Mouse (Mus musculus) midbrain, embryonic 11.5 days (tissue): ENCODE results near the gene Ablim1. TPM values are rescaled to one million over a fixed set of nuclear protein-coding genes. Genes with fewer than 3 reads are reported as not detected.

Experiments
- ATAC-seq: fragments of 200-750 bp; cut with Nextera tagmentation; 2 replicates; pipeline ENCODE4 v1.8.0; 2017; ENCODE audit warnings: moderate TSS enrichment, moderate library complexity; ENCODE audit not compliant: low FRiP score
- DNase-seq: peaks from one replicate; pipeline ENCODE4 v3.0.0; 2015; ENCODE audit warnings: low spot score; ENCODE audit errors: missing footprints
- H3K27ac ChIP-seq: fragments of 300-500 bp; sonication (generic); 2 replicates; pipeline ENCODE4 v1.5.1; 2014; ENCODE audit warnings: low read depth, low read length
- H3K27me3 ChIP-seq: fragments of 300-500 bp; sonication (generic); 2 replicates; pipeline ENCODE4 v1.6.1; 2014; ENCODE audit warnings: mild to moderate bottlenecking, low read length, moderate library complexity, mixed read lengths; ENCODE audit not compliant: control insufficient read depth, insufficient read depth
- H3K36me3 ChIP-seq: fragments of 300-500 bp; sonication (generic); 2 replicates; pipeline ENCODE4 v1.6.1; 2014; ENCODE audit warnings: mild to moderate bottlenecking, low read length, moderate library complexity, mixed read lengths; ENCODE audit not compliant: control insufficient read depth, insufficient read depth
- H3K4me1 ChIP-seq: fragments of 300-500 bp; sonication (generic); 2 replicates; pipeline ENCODE4 v1.6.1; 2014; ENCODE audit warnings: low read length; ENCODE audit not compliant: control insufficient read depth, insufficient read depth
- H3K4me2 ChIP-seq: fragments of 300-500 bp; sonication (generic); 2 replicates; pipeline ENCODE4 v1.6.1; 2014; ENCODE audit warnings: mild to moderate bottlenecking, moderate library complexity
- H3K4me3 ChIP-seq: fragments of 300-500 bp; sonication (generic); 2 replicates; pipeline ENCODE4 v1.5.1; 2014; ENCODE audit warnings: low read depth, low read length
- H3K9ac ChIP-seq: fragments of 300-500 bp; sonication (generic); 2 replicates; pipeline ENCODE4 v1.6.1; 2014; ENCODE audit warnings: low read length
- H3K9me3 ChIP-seq: fragments of 300-500 bp; sonication (generic); 2 replicates; pipeline ENCODE4 v1.6.1; 2016; ENCODE audit warnings: low read length; ENCODE audit not compliant: control insufficient read depth
- WGBS: fragments of 180-500 bp; shearing (Covaris S2); extraction: QIAGEN DNeasy Blood & Tissue Kit; methylation state at CpG from one replicate; pipeline ENCODE4 v1.1.7; 2014; 5-methylcytosine and 5-hydroxymethylcytosine counted together
- polyA plus RNA-seq: library from polyadenylated mRNA; unstranded; fragments of >200 nt; fragmentation: Nextera tagmentation; extraction: Ambion mirVana; gene quantifications from 2 replicates; pipeline ENCODE4 v1.2.1, GENCODE M21; 2014

Gene Ablim1
- polyA plus RNA-seq, 1 experiment from 2014 or later: 18.3 TPM

DNA sequence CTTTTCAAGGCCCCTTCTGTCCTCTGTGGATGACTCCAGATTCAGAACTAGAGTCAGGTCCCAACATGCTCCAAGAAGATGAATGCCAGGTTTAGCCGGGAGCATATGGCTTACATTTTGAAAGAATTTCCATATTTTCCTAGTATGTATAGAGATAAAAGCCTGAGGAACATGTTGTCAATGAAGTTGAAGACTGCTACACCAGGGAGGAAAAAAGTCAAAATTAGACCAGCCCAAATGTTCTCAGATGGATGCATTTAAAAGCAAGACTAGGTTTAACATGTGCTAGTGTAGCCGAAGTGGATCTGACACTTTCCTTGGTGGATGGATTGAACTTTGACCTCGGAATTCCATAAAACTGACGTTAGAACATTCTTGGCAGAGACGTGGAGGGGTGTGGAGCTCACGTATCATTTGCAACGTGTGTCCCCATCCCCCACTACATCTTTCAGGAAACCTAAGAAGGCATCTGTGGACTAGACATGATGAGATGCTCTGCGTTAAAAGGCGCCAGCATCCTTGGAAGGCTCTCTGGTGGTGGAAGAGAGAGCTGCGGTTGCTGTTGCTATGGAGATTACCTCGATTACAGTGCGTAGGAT is 37.7 kb upstream of the Ablim1 start:
- 85% methylated on average over 12 of the region's 12 CpGs for WGBS
- no peaks in the 10 kb centered on the region for H3K36me3 ChIP-seq
- no peak overlapping the region for H3K27ac ChIP-seq
- ATAC-seq (no peak), DNase-seq (no peak)
- H3K9ac ChIP-seq: no peak overlapping the region
- H3K4me1 ChIP-seq: no peaks in the 10 kb centered on the region
- no peak overlapping the region for H3K4me3 ChIP-seq
- H3K4me2 ChIP-seq: no peak overlapping the region
- no peaks in the 10 kb centered on the region; the same call in 1 of the 2 replicates for H3K9me3 ChIP-seq
- no peaks in the 10 kb centered on the region for H3K27me3 ChIP-seq

DNA sequence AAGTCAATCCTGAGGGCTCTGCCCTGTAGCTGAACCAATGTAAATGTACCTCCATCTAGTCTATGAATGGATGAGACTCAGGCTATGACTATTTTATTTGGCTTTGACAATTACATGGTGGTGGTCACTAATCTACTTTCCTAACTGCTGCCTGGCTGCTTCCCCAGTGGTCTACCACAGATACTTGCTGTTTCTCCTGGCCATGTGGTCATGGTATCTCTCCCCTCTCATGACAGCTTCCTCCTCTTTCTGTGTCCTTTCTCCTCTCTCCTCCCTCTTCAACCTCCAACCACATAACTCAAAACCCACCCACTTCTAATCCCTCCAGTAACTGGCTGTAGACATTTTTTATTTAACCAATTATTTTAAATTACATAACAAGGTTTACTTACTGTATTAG is 34.4 kb upstream of the Ablim1 start:
- no peaks in the 10 kb centered on the region; the same call in 1 of the 2 replicates for H3K9me3 ChIP-seq
- H3K27ac ChIP-seq: no peak overlapping the region
- H3K4me3 ChIP-seq: no peak overlapping the region
- no peak overlapping the region for H3K9ac ChIP-seq
- no peaks in the 10 kb centered on the region for H3K27me3 ChIP-seq
- no peak for ATAC-seq
- H3K4me1 ChIP-seq: no peaks in the 10 kb centered on the region
- no peak for DNase-seq
- no peak overlapping the region for H3K4me2 ChIP-seq
- no peaks in the 10 kb centered on the region for H3K36me3 ChIP-seq

DNA sequence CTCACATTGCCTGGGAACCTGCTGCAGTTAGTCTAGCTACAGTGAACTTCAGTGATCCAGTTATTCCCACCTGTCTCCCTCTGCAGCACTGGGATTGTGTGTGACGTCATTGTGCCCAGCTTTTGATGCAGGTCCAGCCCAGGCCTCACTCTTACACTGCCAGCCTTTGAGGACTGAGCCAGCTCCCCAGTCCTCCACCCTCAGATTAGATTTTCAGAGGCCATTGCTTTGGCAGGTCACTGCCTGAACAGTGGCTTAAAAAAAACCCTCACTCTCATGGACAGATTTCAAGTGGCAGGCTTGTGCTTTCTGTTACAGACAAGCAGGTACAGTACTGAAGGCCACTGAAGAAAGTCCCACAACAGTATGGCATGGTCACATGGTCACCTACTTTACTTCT is 30.0 kb upstream of the Ablim1 start:
- Histone ChIP-seq H3K9ac (no peak overlapping the region), H3K27ac (no peak overlapping the region), H3K9me3 (no peaks in the 10 kb centered on the region; the same call in 1 of the 2 replicates), H3K4me1 (no peaks in the 10 kb centered on the region), H3K4me2 (no peak overlapping the region), H3K36me3 (no peaks in the 10 kb centered on the region), H3K27me3 (no peaks in the 10 kb centered on the region), H3K4me3 (no peak overlapping the region)
- 85% methylated on average over 1 of the region's 1 CpGs for WGBS
- ATAC-seq: no peak
- no peak for DNase-seq

DNA sequence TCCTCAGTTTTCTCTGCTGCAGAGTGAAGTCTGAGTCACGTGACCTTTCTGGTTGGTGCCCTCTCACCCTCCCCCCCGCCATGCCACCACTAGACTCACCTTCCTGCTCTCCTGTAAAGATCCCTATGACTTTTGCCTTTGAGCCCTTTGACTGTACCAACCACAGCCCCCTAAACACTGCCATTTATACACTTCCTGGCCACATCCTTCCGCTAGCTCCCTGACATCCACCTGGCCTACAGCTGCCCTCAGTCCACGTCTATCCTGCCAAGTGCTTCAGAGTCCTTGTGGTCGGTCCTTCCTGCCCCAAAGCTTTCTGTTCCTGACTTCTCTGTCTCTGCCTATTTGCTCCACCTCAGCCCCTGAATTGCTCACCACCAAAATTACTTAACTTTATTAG is 29.1 kb upstream of the Ablim1 start:
- no peak for DNase-seq
- Histone ChIP-seq H3K36me3 (no peaks in the 10 kb centered on the region), H3K4me1 (no peaks in the 10 kb centered on the region), H3K27me3 (no peaks in the 10 kb centered on the region), H3K9me3 (no peaks in the 10 kb centered on the region; the same call in 1 of the 2 replicates), H3K9ac (no peak overlapping the region), H3K4me3 (no peak overlapping the region), H3K27ac (no peak overlapping the region), H3K4me2 (no peak overlapping the region)
- no peak for ATAC-seq
- WGBS: 84% methylated on average over 5 of the region's 5 CpGs

DNA sequence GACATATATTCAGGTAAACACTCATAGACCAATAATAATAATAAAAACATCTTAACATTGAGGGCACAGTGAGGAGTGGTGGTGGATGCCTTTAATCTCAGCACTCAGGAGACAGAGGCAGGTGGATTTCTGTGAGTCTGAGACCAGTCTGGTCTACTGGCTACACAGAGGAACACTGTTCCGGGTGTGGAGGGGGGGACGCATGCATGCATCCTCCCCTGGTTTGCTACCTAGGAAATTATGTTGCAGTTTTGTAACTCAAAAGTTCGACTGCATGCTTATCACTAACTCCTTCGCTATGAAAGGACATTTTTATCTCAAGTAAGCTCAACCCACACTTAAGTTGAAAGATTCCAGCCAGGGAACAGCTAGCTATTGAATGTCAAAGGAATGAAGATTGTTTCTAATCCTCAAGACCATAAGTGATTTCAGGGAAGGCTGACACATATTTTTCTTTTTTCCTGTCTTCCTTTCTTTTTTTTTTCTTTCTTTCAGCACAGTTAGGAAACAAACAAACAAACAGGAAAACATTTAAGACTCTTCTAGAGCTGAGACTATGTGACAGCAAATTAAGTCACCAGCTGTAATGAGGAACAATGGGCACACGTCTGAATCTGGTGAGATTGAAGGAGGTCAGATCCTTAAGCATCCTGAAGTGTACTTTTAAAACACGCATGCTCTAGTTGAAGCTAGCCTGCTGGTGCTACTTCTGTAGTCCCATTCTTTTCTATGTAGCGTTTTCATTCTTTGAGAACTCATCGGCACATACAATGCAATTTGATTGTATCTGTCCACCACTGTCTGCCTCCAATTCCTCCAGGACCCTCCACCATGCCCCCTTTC is 26.4 kb upstream of the Ablim1 start:
- H3K27me3 ChIP-seq: no peaks in the 10 kb centered on the region
- no peak overlapping the region for H3K9ac ChIP-seq
- no peak overlapping the region for H3K4me2 ChIP-seq
- 82% methylated on average over 8 of the region's 8 CpGs for WGBS
- H3K4me1 ChIP-seq: no peaks in the 10 kb centered on the region
- H3K36me3 ChIP-seq: no peaks in the 10 kb centered on the region
- H3K27ac ChIP-seq: no peak overlapping the region
- H3K9me3 ChIP-seq: no peaks in the 10 kb centered on the region
- no peak overlapping the region for H3K4me3 ChIP-seq
- ATAC-seq (no peak), DNase-seq (no peak)

DNA sequence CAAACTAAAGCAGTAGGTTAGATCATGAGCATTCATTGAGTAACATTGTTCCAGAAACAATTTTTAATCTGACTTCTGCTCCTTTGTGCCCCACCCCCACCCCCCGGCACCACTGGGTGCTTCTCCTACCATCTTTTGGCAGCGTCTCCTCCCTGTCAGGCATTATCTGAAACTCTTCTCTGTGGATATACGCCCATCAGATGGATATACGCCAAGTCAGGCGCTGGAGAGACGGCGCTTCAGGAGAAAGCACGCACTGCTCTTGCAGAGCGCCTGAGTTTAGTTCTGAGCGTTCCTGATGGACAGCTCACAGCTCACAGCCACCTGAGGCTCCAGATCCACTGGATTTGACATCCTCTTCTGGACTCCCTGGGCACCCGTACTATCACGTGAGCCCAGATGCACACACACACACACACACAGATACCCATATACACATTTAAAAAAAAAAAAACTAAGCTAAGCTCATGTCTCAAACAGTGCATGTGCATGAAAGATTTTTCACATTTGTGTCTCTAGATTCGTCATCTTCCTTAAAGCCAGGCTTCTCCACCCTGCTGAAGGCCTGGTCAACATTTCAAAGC is 24.7 kb upstream of the Ablim1 start:
- Histone ChIP-seq H3K27me3 (no peaks in the 10 kb centered on the region), H3K9me3 (no peaks in the 10 kb centered on the region), H3K9ac (no peak overlapping the region), H3K36me3 (no peaks in the 10 kb centered on the region), H3K4me2 (no peak overlapping the region), H3K27ac (no peak overlapping the region), H3K4me1 (no peaks in the 10 kb centered on the region), H3K4me3 (no peak overlapping the region)
- WGBS: 90% methylated on average over 13 of the region's 13 CpGs
- no peak for ATAC-seq
- no peak for DNase-seq

DNA sequence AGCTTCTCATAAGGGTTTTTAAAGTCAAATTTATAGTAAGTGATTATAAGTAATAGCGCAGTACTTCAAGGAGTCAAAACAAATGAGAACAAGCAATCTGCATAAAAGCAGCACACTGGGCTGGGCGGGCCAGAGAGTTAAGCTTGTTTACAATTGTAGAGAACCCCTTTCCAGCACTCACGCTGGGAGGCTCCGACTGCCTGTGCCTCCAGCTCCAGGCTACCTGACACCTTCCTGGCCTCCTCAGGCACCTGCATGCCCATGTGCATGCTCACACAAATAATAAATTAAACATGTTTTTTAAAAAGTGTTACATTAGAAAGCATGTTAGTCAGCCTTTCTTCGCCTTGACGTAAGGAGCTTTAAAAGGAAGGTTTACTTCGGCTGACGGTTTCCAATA is 20.4 kb upstream of the Ablim1 start:
- H3K4me3 ChIP-seq: no peak overlapping the region
- H3K4me1 ChIP-seq: no peaks in the 10 kb centered on the region
- H3K27me3 ChIP-seq: no peaks in the 10 kb centered on the region
- ATAC-seq: no peak
- DNase-seq: no peak
- no peaks in the 10 kb centered on the region for H3K9me3 ChIP-seq
- H3K9ac ChIP-seq: no peak overlapping the region
- no peaks in the 10 kb centered on the region for H3K36me3 ChIP-seq
- no peak overlapping the region for H3K4me2 ChIP-seq
- H3K27ac ChIP-seq: no peak overlapping the region
- 36% methylated on average over 8 of the region's 8 CpGs for WGBS

DNA sequence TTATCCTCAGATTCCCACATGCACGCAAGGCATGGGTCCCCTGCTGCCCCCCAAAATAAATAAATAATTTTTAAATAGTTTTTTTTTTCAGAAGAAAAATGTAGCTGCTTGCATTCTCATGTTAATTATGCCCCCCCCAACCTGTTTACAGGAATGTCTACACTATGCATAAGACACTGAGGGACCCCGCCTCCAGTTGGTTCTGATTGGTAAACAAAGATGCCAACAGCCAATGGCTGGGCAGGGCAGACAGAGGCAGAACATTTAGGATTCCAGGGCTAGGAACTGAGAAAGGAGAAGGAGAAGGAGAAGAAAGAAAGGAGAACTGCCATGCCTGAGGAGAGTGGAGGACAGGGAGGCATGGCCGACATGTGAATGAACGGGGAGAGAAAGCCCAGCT is 18.6 kb upstream of the Ablim1 start:
- Histone ChIP-seq H3K9me3 (no peaks in the 10 kb centered on the region), H3K4me1 (no peaks in the 10 kb centered on the region), H3K4me2 (no peak overlapping the region), H3K27ac (no peak overlapping the region), H3K9ac (no peak overlapping the region), H3K27me3 (no peaks in the 10 kb centered on the region), H3K36me3 (no peaks in the 10 kb centered on the region), H3K4me3 (no peak overlapping the region)
- 86% methylated on average over 4 of the region's 4 CpGs for whole genome bisulfite sequencing
- ATAC-seq (no peak), DNase-seq (no peak)

DNA sequence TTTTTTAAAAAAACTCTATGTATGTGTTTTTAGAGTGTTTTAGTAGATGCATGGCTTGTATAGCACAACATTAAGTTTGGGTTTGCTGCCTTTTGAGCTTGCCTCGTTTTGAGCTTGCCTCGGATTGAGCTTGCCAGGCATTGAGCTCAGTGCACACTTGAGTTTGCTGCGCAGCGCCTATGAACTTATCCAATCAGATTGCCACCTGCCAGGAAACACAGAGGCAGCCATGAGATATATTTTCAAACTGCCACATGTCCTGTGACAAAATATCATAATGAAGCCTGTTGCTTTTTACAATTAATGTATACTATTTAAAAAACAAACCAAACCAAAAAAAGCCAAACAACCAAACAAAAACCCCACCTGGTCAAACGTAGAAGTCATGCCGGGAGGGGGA is 16.5 kb upstream of the Ablim1 start:
- no peak overlapping the region for H3K4me3 ChIP-seq
- ATAC-seq (no peak), DNase-seq (no peak)
- WGBS: 86% methylated on average over 6 of the region's 6 CpGs
- H3K9ac ChIP-seq: no peak overlapping the region
- H3K36me3 ChIP-seq: no peaks in the 10 kb centered on the region
- no peaks in the 10 kb centered on the region for H3K9me3 ChIP-seq
- no peak overlapping the region for H3K27ac ChIP-seq
- H3K4me1 ChIP-seq: no peaks in the 10 kb centered on the region
- H3K4me2 ChIP-seq: no peak overlapping the region
- no peaks in the 10 kb centered on the region for H3K27me3 ChIP-seq
